Mouse (Mus musculus) embryonic facial prominence, embryonic 10.5 days (tissue): Measurements from ENCODE around the gene Fat1. TPM values are rescaled to one million over a fixed set of nuclear protein-coding genes. Genes with fewer than 3 reads are reported as not detected.

Source experiments
- DNase-seq: peaks from one replicate; pipeline ENCODE4 v3.0.0-alpha.2; 2017; ENCODE audit warnings: low spot score
- H3K27ac ChIP-seq: fragments of 300-500 bp; sonication (generic); replicated peaks from 2 replicates; pipeline ENCODE4 v1.5.1; 2016; ENCODE audit warnings: mild to moderate bottlenecking
- H3K27me3 ChIP-seq: fragments of 300-500 bp; sonication (generic); replicated peaks from 2 replicates; pipeline ENCODE4 v1.6.1; 2016; ENCODE audit warnings: low read depth, mild to moderate bottlenecking; ENCODE audit not compliant: poor library complexity, severe bottlenecking
- H3K36me3 ChIP-seq: fragments of 300-500 bp; sonication (generic); replicated peaks from 2 replicates; pipeline ENCODE4 v1.6.1; 2016; ENCODE audit warnings: mild to moderate bottlenecking, moderate library complexity
- H3K4me1 ChIP-seq: fragments of 300-500 bp; sonication (generic); 2 replicates; pipeline ENCODE4 v1.6.1; 2016
- H3K4me3 ChIP-seq: fragments of 300-500 bp; sonication (generic); 2 replicates; pipeline ENCODE4 v1.5.1; 2016; ENCODE audit warnings: mild to moderate bottlenecking, moderate library complexity
- H3K9me3 ChIP-seq: fragments of 300-500 bp; sonication (generic); 2 replicates; pipeline ENCODE4 v1.6.1; 2016; ENCODE audit warnings: mild to moderate bottlenecking
- WGBS: fragments of 180-500 bp; shearing (Covaris S2); methylation state at CpG from one replicate; pipeline ENCODE4 v1.1.7; 2016; 5-methylcytosine and 5-hydroxymethylcytosine counted together
- polyA plus RNA-seq: library from polyadenylated mRNA; unstranded; fragments of >200 nt; fragmentation: Nextera tagmentation; extraction: Ambion mirVana; gene quantifications from 2 replicates; pipeline ENCODE4 v1.2.1, GENCODE M21; 2016

Fat1 gene
- polyA plus RNA-seq, 1 experiment from 2014 or later, result 17.2 TPM

GRCm38 (mm10) chr8:44935741-44936140, 494 bp downstream of the Fat1 start:
- H3K27ac ChIP-seq, result peak overlapping the region; percentile 92
- under 1% methylated on average over 24 of the region's 24 CpGs for WGBS
- H3K27me3 ChIP-seq, result 0 out of 2 replicates have a peak, but pooled peaks cover 6% of the 10 kb centered on the region
- peaks cover under 1% of the 10 kb centered on the region; the same call in 1 of the 2 replicates for H3K36me3 ChIP-seq
- H3K4me1 ChIP-seq, result peaks cover 16% of the 10 kb centered on the region
- peak overlapping the region; percentile 79 for H3K4me3 ChIP-seq
- no peaks in the 10 kb centered on the region for H3K9me3 ChIP-seq
- DNase-seq, result peak; percentile 92

GRCm38 (mm10) chr8:44936481-44936961, 1.3 kb downstream of the Fat1 start:
- peak overlapping the region; percentile 79 for H3K4me3 ChIP-seq
- DNase-seq, result peak; percentile 71
- H3K4me1 ChIP-seq, result peaks cover 20% of the 10 kb centered on the region
- peak overlapping the region; percentile 92 for H3K27ac ChIP-seq
- H3K27me3 ChIP-seq, result 0 out of 2 replicates have a peak, but pooled peaks cover 6% of the 10 kb centered on the region
- H3K9me3 ChIP-seq, result no peaks in the 10 kb centered on the region
- peaks cover 8% of the 10 kb centered on the region for H3K36me3 ChIP-seq
- WGBS, result under 1% methylated on average over 16 of the region's 16 CpGs

DNA sequence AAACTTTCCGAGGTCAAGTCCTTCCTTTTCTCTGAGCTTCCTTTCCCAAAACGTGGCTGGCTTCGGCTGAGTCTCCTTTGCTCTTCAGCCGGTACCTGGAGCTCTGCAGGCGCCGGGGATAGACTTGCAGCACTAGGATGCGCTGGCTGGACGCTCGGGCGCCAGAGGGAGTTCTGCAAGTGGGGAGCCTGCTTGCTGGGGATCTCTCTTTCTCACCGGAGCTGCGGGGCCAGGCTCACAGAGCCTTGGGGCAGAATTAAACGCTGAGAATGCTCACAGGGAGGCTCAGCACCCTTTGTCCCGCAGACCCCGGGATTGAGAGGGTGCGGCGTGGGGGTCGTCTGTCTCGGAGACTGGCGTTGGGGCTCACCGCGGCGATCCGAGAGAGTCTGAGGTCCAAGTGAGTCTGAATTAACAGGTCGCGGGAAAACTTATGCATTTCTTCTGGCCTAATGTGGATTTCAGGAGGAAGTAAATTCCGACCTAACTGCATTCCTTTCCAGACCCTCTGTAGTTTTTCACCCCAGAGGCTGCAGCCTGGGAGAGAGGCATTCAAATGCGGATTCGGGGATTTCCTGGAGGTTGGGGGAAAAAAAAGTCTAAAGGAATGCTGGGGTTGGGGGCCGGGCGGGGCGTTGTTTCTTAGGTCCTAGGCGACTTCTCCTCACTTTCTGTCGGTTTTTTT, 2.0 kb downstream of the Fat1 start:
- Histone ChIP-seq H3K27me3 (0 out of 2 replicates have a peak, but pooled peaks cover 6% of the 10 kb centered on the region), H3K4me1 (peaks cover 20% of the 10 kb centered on the region), H3K27ac (peak overlapping the region; percentile 92), H3K4me3 (peak overlapping the region; percentile 79), H3K9me3 (no peaks in the 10 kb centered on the region), H3K36me3 (peaks cover 14% of the 10 kb centered on the region)
- peak; percentile 81 for DNase-seq
- WGBS, result under 1% methylated on average over 34 of the region's 34 CpGs

GRCm38 (mm10) chr8:44937905-44938642, 2.8 kb downstream of the Fat1 start:
- Histone ChIP-seq H3K4me1 (peaks cover 20% of the 10 kb centered on the region), H3K27ac (peak overlapping the region; percentile 92), H3K9me3 (no peaks in the 10 kb centered on the region), H3K4me3 (peak overlapping the region; percentile 79), H3K27me3 (0 out of 2 replicates have a peak, but pooled peaks cover 6% of the 10 kb centered on the region), H3K36me3 (peaks cover 21% of the 10 kb centered on the region)
- under 1% methylated on average over 87 of the region's 87 CpGs for WGBS
- peak; percentile 96 for DNase-seq

GRCm38 (mm10) chr8:44938643-44938979, 3.4 kb downstream of the Fat1 start:
- no peaks in the 10 kb centered on the region for H3K9me3 ChIP-seq
- WGBS, result under 1% methylated on average over 12 of the region's 12 CpGs
- H3K4me3 ChIP-seq, result peak overlapping the region; percentile 79
- H3K4me1 ChIP-seq, result peaks cover 18% of the 10 kb centered on the region
- peak overlapping the region; percentile 92 for H3K27ac ChIP-seq
- no peak for DNase-seq
- H3K36me3 ChIP-seq, result peaks cover 26% of the 10 kb centered on the region
- 0 out of 2 replicates have a peak, but pooled peaks cover 4% of the 10 kb centered on the region for H3K27me3 ChIP-seq

- Histone ChIP-seq H3K27ac (no peak overlapping the region), H3K4me3 (no peak overlapping the region), H3K9me3 (no peaks in the 10 kb centered on the region), H3K4me1 (peaks cover 20% of the 10 kb centered on the region), H3K36me3 (peaks cover 72% of the 10 kb centered on the region), H3K27me3 (no peaks in the 10 kb centered on the region)
- DNase-seq, result no peak
- 96% methylated on average over 4 of the region's 4 CpGs for WGBS
Measured at GRCm38 (mm10) chr8:44945577-44945976, 10.3 kb downstream of the Fat1 start.

- Histone ChIP-seq H3K4me1 (peaks cover 16% of the 10 kb centered on the region), H3K4me3 (no peak overlapping the region), H3K36me3 (peaks cover 76% of the 10 kb centered on the region), H3K9me3 (no peaks in the 10 kb centered on the region), H3K27me3 (no peaks in the 10 kb centered on the region), H3K27ac (no peak overlapping the region)
- 57% methylated on average over 9 of the region's 9 CpGs for WGBS
- DNase-seq, result no peak
Measured at GRCm38 (mm10) chr8:44948597-44948996, 13.3 kb downstream of the Fat1 start.

DNA sequence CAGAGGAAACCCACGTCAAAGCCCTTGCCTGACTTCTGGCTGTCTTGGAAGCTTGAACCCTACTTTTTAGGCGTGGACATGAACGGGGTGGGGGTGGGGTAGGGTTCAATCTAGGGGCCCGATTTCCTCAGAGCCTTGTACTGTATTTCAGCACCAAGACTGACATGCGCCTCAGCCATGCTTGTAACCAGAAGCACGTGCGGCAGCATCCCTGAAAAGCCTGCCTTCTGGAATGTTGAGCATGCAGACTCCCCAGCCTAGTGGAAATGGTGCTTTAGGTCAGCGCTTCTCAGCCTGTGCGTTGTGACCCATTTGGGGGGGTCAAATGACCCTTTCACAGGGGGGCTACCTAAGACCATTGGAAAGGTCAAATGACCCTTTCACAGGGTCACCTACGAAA, 25.2 kb downstream of the Fat1 start:
- WGBS, result 14% methylated on average over 10 of the region's 10 CpGs
- Histone ChIP-seq H3K36me3 (peaks cover 71% of the 10 kb centered on the region), H3K4me3 (no peak overlapping the region), H3K4me1 (peaks cover 48% of the 10 kb centered on the region), H3K27me3 (no peaks in the 10 kb centered on the region), H3K9me3 (no peaks in the 10 kb centered on the region), H3K27ac (peak overlapping the region; percentile 75)
- DNase-seq, result peak; percentile 66

DNA sequence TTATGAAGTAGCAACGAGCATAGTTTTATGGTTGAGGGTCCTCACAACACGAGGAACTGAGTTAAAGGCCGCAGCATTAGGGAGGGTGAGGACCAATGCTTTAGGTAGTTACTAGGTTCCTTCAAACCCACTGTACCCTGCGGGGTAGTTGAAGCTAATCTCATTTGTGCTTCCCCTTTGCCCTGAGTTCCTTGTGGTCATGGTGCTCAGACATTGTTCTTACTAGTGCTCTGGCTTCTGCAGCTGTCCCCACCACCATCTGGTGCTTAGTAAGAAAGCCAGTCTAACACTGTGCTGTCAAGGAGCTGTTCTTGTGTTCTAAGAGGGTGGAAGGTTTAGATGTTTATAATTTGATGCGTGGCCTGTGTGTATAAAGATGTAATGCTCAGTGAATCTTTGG, 25.7 kb downstream of the Fat1 start:
- H3K4me3 ChIP-seq, result no peak overlapping the region
- WGBS, result 39% methylated on average over 5 of the region's 5 CpGs
- no peak for DNase-seq
- H3K36me3 ChIP-seq, result peaks cover 70% of the 10 kb centered on the region
- H3K27ac ChIP-seq, result peak overlapping the region; percentile 75; the same call in 1 of the 2 replicates
- peaks cover 48% of the 10 kb centered on the region for H3K4me1 ChIP-seq
- no peaks in the 10 kb centered on the region for H3K27me3 ChIP-seq
- no peaks in the 10 kb centered on the region for H3K9me3 ChIP-seq

DNA sequence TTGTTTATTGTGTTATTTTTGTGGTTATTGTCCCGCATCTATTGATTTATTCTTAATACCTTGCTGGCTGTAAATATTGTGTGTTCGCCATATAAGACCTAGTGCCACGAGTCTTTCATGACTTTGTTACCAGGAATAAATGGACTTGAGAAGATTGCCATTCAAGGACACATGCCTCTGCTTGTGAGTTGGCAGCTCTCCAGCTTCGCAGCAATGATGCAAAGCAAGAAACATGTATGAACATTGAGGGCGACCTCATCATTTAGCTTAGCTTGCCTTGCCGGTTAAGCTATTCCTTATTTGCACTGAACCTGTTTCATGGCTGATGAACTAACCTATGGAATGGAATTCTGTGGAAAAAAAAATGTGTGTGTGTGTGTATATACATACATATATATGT, 26.2 kb downstream of the Fat1 start:
- Histone ChIP-seq H3K27me3 (no peaks in the 10 kb centered on the region), H3K36me3 (peaks cover 70% of the 10 kb centered on the region)

DNA sequence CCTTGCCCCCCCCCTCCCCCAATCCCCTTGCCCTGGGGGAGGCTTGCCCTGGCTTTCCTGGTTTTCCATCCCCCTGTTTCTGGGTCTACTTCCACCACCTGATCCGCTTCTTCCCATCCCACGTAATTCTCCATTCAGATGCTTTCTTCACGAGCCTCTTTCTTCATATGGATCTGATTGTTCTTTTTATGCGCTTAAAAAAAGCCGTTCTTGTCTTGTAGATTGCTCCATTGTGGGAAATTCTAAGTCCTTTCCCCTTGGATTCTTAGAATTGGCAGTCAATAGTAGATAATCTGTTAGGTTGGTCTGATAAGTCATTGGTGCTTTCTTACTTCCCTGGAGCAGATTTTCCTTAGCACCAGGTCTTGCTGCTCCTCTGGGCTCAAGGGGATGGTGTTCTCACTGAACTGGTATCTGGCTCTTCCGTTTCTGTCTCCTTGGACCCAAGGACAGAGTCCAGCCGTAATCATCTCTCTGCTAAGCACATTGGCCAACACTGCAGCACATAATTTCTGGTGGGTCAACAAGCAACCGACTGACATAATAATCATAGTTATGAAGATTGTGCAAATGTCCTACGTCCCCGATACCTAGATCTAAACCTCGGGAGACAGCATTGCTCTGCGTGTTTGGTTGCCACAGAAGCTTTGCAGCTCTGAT, 27.5 kb downstream of the Fat1 start:
- H3K27ac ChIP-seq, result no peak overlapping the region
- 82% methylated on average over 12 of the region's 12 CpGs for WGBS
- peaks cover 45% of the 10 kb centered on the region for H3K4me1 ChIP-seq
- H3K4me3 ChIP-seq, result no peak overlapping the region
- H3K36me3 ChIP-seq, result peaks cover 66% of the 10 kb centered on the region
- no peaks in the 10 kb centered on the region for H3K27me3 ChIP-seq
- no peak for DNase-seq
- no peaks in the 10 kb centered on the region for H3K9me3 ChIP-seq

More for the DNA sequence above, 26.2 kb downstream of the Fat1 start:
- WGBS, result 92% methylated on average over 6 of the region's 6 CpGs
- peaks cover 48% of the 10 kb centered on the region for H3K4me1 ChIP-seq
- H3K9me3 ChIP-seq, result no peaks in the 10 kb centered on the region
- no peak overlapping the region for H3K4me3 ChIP-seq
- no peak overlapping the region for H3K27ac ChIP-seq
- no peak for DNase-seq

DNA sequence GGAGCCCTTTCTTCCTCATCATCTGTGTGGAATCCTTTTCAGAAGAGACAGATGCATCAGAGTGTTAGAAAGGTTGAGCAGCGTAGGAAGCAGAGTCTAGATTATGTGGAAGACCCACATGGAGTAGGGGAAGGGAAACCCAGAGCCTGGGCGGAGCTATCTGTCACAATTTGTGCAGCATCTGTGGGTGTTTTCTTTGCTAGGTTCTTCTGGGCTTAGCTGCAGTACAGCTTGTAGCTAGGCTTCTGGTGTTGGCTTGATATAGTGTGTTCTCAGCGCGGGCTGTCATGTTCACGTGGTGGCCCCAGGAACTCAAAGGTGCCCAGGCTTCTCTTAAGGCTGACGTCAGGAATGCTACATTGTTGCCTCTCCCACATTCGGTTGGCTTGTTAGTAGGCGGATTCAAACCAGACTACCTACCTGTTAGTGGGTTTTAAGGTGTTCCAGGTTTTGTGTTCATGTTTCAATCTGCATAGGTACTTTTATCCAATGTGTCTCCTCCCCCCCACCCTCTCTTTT, 32.3 kb downstream of the Fat1 start:
- no peak for DNase-seq
- Histone ChIP-seq H3K4me3 (no peak overlapping the region), H3K9me3 (no peaks in the 10 kb centered on the region), H3K36me3 (peaks cover 48% of the 10 kb centered on the region), H3K27me3 (no peaks in the 10 kb centered on the region), H3K27ac (no peak overlapping the region), H3K4me1 (peaks cover 38% of the 10 kb centered on the region)
- 93% methylated on average over 8 of the region's 8 CpGs for WGBS
